Mouse (Mus musculus): ENCODE results near the gene Ugt1a5.
"Not testable (repeated sequence)": the region's sequence is repeated elsewhere in the genome, so short reads cannot be mapped to it uniquely, and the experiment has no call there.

Gene Ugt1a5

DNA sequence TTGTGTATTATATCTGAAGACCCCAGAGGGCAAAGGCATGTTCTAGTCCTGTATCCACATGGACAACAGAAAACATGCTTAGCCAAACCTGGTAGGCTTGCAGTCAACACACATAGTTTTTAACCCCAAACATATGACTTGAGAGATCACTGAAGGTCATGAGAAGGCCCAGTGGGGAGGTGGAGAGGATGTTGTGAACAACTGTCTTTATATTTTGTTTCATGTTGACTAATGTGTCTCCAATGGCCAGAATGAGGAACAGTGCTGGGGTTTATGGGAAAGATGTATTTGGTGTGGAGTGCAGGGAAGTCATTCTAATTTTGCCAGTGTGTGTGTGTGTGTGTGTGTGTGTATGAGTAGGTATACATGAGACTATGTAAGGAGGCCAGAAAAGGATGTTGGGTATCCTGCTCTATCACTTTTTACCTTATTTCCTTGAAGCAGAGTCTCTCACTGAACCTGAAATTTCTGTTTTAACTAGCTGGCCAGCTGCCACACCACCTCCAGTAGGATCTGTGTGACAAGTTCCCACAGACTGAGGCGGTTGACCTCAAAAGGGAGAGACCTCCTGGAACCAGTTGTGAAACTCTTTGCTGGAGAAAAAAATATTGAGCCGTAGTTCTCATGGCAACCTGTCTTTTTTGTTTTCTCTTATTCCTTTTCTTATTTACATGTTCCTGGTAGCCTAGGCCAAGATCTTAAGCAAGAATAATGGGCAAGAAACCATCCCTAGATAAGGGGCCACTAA is 58.4 kb downstream of the Ugt1a5 start:
- DNase-seq (ENCODE audit: low spot score in 2 of 2): no peak

GRCm38 (mm10) chr1:88225301-88225700 is 59.5 kb downstream of the Ugt1a5 start:
- DNase-seq (ENCODE audit: low spot score in 2 of 2): not testable (repeated sequence)

DNA sequence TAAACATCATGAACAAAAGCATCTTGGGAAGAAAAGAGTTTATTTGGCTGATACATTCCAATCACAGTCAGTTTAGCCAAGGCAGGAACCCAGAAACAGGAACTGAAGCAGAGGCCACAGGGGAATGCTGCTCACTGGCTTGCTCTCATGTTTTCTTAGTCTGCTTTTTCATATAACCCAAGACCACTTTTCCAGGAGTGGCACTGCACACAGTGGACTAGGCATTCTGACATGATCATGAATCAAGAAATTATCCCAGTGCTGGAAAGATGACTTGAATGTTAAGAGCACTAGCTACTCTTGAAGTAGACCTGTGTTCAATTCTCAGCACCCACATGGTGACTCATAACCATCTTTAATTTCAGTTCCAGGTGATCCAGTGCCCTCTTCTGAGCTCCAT is 59.9 kb downstream of the Ugt1a5 start:
- DNase-seq (ENCODE audit: low spot score in 2 of 2): peak in 1 of 2 experiments; percentile 1

- DNase-seq (ENCODE audit: low spot score in 2 of 2): peak; percentile 0 to 19
These were observed 61.0 kb downstream of the Ugt1a5 start, which contains the start of gene Mroh2a for GRCm38 (mm10) chr1:88226670-88227379. Gene Mroh2a, plus strand, starts transcription at chr1:88226986.

DNA sequence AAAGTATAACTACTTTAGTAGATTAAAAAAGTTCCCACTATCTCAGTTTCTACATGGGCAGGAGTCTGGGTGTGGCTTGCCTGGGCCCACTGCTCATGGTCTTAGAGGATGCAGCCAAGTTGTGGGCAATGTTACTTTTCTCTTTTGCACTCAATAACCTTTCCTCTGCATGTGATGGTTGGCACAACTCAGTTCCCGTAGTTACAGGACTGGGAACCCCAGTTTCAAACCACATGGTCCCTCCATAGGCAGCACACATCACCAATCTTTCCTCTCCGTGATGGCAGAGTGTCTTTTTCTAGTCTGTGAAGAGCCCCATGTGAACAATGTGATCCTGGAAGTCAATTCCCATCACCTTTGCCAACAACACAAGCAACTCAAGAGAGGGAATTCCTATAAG is 61.7 kb downstream of the Ugt1a5 start:
- peak in 1 of 2 experiments; percentile 18 for DNase-seq (ENCODE audit: low spot score in 2 of 2)

DNA sequence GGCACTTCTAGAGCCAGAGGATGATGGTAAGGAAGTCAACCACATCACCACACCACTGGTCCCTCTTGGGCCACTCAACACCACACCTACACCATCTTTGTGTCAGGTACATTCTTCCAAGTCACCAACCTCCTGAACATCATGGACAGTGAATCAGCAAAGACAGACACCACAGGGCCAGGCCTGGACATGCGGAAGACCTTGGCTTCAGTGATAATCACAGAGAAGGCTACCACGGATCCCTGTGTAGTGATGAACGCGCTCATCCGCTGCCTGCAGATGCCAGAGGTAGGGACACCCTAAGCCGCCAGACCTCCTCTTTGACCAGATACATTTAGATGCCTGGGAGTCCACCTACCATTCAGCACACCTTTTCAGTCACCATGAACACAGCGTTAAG is 62.3 kb downstream of the Ugt1a5 start:
- DNase-seq (ENCODE audit: low spot score in 2 of 2): peak in 1 of 2 experiments; percentile 37

DNA sequence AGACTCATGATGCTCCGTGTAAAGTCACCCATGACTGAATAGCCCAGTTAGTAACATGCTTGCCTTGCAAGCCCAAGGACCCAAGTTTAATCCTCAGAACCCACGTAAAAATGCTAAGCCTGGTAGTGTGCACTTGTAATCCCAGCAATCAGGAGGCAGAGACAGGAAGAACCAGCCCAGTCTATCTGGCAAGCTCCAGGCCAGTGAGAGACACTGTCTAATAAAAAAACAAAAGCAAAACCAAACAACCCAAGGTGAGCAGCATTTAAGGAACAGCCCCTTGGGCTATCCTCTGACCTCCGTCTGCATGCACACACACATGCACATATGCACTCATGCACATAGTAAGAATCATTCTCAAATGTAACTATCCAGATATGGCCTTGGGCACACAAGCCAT is 63.8 kb downstream of the Ugt1a5 start:
- DNase-seq (ENCODE audit: low spot score in 2 of 2): peak in 1 of 2 experiments; percentile 24

- peak in 1 of 2 experiments; percentile 24 for DNase-seq (ENCODE audit: low spot score in 2 of 2)
These were observed 64.2 kb downstream of the Ugt1a5 start for GRCm38 (mm10) chr1:88229986-88230385.

GRCm38 (mm10) chr1:88230421-88230820 is 64.6 kb downstream of the Ugt1a5 start:
- DNase-seq (ENCODE audit: low spot score in 2 of 2): peak in 1 of 2 experiments; percentile 30

DNA sequence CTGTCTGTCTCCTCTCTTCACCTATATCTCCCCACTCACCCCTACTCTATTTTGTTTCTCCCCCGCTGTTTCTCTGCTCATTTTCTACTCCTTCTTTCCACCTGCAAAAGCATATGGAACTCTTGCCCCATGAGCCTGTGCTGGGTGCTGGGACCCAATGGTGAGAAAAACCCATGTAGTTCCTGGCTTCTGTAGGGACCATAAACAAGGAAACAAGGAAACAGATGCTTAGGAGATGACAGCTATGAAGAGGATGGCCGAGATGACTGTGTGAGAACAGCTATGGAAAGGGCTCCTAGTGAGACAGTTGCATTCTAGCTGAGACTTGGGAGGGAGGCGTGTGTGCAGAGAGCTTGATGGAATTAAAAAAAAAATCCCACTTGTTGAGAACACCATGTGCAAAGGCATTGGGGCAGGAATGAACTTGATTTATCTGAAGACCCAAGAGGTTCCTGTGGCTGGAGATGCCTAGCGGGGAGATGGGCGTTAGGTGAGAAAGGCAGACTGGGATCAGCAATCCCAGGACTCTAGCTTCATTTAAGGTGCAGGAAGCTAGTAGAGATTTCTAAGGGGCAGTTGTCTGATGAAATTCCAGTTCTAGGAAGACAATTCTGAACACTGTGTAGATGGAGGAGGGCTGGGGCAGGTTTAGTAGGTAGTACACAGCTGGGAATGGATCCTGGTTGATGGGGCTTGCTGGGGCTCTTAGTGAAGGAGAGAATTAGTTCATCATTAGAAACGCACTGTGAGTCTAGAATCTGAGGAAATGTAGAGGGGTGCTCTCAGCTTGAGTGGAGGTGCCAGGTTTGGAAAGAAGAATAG is 65.4 kb downstream of the Ugt1a5 start:
- DNase-seq (ENCODE audit: low spot score in 2 of 2): peak in 1 of 2 experiments; percentile 23

GRCm38 (mm10) chr1:88231803-88232499 is 66.1 kb downstream of the Ugt1a5 start:
- peak in 1 of 2 experiments; percentile 28 for DNase-seq (ENCODE audit: low spot score in 2 of 2)

DNA sequence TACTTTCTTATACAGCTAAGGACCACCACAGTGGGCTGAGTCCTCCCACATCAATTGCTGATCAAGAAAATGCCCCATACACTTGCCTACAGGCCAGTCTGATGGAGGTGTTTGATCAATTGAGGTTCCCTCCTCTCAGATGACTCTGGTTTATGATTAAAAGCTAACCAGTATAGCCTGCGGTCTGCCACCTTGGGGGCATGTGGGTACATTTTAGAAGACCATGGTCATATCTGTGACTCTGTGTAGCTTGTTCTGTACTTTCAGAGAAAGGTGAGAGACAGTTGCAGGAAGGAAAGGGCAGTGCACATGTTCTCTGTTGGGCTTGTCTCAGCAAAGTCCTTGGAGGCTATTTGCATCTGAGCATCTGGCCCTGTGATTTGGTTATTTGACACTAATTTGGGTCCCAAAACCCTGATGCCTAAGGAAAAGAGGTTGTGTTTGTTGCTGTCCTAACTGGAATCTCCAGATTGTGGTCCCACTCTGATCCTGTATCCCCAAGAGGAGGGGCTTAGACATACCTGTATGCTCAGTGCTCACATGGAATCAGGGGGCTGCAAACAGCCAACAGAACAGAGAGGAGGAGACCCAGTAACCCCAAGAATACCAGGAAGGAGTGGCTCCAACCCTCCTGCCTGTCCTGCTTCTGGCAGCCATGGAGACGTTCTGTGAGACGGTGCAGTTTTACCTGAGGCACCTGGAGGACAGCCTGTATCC is 67.0 kb downstream of the Ugt1a5 start:
- DNase-seq (ENCODE audit: low spot score in 2 of 2): peak in 1 of 2 experiments; percentile 32

- peak in 1 of 2 experiments; percentile 36 for DNase-seq (ENCODE audit: low spot score in 2 of 2)
These were observed 67.8 kb downstream of the Ugt1a5 start for GRCm38 (mm10) chr1:88233421-88234247.

GRCm38 (mm10) chr1:88234248-88234610 is 68.4 kb downstream of the Ugt1a5 start:
- DNase-seq (ENCODE audit: low spot score in 2 of 2): no peak

- DNase-seq (ENCODE audit: low spot score in 2 of 2): no peak
These were observed 68.8 kb downstream of the Ugt1a5 start for GRCm38 (mm10) chr1:88234646-88235045.

DNA sequence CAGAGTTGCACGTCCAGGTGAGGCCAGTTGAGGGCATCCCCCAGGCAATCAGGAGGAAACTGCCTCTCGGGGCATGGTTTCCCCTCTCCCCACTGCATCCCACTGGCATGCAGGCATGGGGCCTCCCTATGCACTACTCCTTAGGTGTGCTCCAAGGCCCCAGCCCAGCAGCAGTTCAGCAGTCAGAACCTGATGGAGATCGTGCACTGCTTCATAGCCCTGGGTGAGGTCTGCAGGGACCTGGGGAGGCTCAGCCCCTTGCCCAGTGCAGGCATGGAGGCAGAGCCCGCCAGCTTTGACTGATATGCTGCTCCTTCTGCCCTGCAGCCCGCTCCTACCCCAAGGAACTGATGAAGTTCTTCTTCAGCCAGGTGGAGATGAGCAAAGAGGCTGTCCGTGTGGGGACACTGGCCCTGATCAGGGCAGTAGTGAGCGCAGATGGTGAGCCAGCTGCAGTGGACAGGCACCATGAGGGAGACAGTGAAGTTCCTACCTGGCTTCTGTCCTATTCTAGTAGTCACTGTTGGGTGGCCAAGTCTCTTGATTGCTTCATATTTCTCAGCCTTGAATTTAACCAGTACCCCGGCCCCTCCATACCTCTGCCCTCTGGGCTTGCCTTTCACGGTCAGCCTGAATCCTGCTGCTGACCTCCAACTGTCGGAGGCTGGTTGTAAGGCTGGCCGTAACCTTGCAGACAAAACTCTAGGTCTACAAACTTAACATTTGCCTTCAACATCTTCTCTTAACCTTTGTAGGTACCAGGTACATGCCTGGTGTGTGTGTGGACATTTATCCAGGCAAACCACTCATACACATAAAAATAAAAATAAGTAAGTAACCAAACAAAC is 69.5 kb downstream of the Ugt1a5 start:
- DNase-seq (ENCODE audit: low spot score in 2 of 2): peak in 1 of 2 experiments; percentile 42

GRCm38 (mm10) chr1:88235894-88236415 is 70.1 kb downstream of the Ugt1a5 start:
- no peak for DNase-seq (ENCODE audit: low spot score in 2 of 2)

DNA sequence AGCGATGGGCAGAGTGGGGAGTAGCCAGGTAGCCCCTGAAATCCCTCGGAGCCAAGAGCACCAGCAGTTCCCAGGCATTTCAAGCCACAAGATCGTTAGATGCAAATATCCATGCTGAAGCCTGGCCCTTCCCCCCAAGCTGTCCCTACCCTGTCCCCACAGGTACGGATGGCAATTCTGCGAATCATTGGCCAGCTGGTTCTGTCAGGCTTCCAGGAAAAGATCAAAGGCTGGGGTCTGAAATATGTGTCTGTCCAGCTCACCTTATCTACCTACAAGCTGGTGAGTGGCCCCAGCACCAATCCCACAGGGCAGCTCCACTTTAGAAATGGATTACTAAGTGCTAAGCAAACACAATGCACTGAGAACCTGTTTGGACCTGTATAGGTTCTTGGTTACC is 71.5 kb downstream of the Ugt1a5 start:
- DNase-seq (ENCODE audit: low spot score in 2 of 2): no peak

DNA sequence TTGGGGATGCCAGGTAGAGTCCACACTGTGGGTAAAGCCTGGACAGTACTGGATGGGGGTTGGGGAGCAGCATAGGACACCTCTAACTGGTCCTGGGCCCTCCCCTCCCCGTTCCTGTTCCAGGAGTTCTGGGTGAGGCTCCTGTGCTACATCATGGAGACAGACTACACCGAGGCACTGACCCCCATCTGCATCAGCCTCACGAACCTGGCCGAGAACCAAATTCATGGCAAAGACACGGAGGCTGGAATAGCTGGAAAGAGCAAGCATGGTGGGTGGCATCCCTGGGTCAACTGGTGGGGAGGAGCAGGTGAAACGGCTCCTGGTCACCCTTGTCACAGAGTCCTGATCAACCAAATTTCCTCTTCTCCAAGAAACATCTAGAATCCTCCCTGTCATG is 73.0 kb downstream of the Ugt1a5 start:
- peak in 1 of 2 experiments; percentile 53 for DNase-seq (ENCODE audit: low spot score in 2 of 2)
